Mouse (Mus musculus) limb, embryonic 15.5 days (tissue): ENCODE data around the gene Rimkla. TPM values are rescaled to one million over a fixed set of nuclear protein-coding genes. Genes with fewer than 3 reads are reported as not detected.
A peak's percentile ranks its signal among the peaks of the same experiment; 100 is the strongest.

Experiments
- ATAC-seq: fragments of 200-750 bp; cut with Nextera tagmentation; 2 replicates; pipeline ENCODE4 v1.8.0; 2017; ENCODE audit warnings: low read depth, moderate TSS enrichment; ENCODE audit not compliant: insufficient number of reproducible peaks, low FRiP score, low TSS enrichment
- H3K27ac ChIP-seq: fragments of 300-500 bp; sonication (generic); 2 replicates; pipeline ENCODE4 v1.5.1; 2015; ENCODE audit warnings: moderate library complexity, mild to moderate bottlenecking, inconsistent platforms
- H3K27me3 ChIP-seq: fragments of 300-500 bp; sonication (generic); 2 replicates; pipeline ENCODE4 v1.6.1; 2015; ENCODE audit warnings: inconsistent platforms
- H3K36me3 ChIP-seq: fragments of 300-500 bp; sonication (generic); 2 replicates; pipeline ENCODE4 v1.6.1; 2015; ENCODE audit warnings: inconsistent platforms
- H3K4me1 ChIP-seq: fragments of 300-500 bp; sonication (generic); 2 replicates; pipeline ENCODE4 v1.6.1; 2015; ENCODE audit warnings: inconsistent platforms
- H3K4me2 ChIP-seq: fragments of 300-500 bp; sonication (generic); 2 replicates; pipeline ENCODE4 v1.6.1; 2015; ENCODE audit warnings: mild to moderate bottlenecking, inconsistent platforms
- H3K4me3 ChIP-seq: fragments of 300-500 bp; sonication (generic); 2 replicates; pipeline ENCODE4 v1.5.1; 2015; ENCODE audit warnings: mild to moderate bottlenecking, inconsistent platforms
- H3K9ac ChIP-seq: fragments of 300-500 bp; sonication (generic); 2 replicates; pipeline ENCODE4 v1.6.1; 2015; ENCODE audit warnings: inconsistent platforms
- H3K9me3 ChIP-seq: fragments of 300-500 bp; sonication (generic); 2 replicates; pipeline ENCODE4 v1.6.1; 2016; ENCODE audit warnings: inconsistent platforms
- WGBS: fragments of 180-500 bp; shearing (Covaris S2); methylation state at CpG from one replicate; pipeline ENCODE4 v1.1.7; 2015; 5-methylcytosine and 5-hydroxymethylcytosine counted together
- polyA plus RNA-seq: library from polyadenylated mRNA; unstranded; fragments of >200 nt; fragmentation: Nextera tagmentation; extraction: Ambion mirVana; gene quantifications from 2 replicates; pipeline ENCODE4 v1.2.1, GENCODE M21; 2015

Rimkla gene
- polyA plus RNA-seq, 1 experiment from 2014 or later: 0.56 TPM

DNA sequence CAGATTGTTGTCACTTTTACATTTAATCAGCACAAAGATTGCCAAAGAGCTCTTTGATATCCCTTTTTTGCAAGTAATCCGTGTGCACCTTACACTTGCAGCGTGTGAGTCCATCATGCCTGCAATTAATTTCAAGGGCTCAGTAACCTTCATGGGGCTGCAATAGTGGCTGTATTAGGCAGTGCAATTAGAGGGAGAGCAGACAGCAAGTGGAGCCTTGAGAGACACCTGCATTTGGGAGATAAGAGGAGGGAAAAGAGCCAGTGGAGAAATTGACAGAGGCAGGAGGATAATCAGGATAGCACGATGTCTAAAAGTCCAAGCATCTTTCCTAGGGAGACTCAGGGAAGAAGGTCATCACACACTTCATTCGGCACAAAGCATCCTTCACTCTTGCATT lies 31.1 kb upstream of the Rimkla start:
- H3K9me3 ChIP-seq: no peaks in the 10 kb centered on the region
- no peak overlapping the region for H3K4me2 ChIP-seq
- no peak overlapping the region for H3K9ac ChIP-seq
- no peaks in the 10 kb centered on the region for H3K4me1 ChIP-seq
- no peaks in the 10 kb centered on the region for H3K36me3 ChIP-seq
- no peak overlapping the region for H3K27ac ChIP-seq
- ATAC-seq: no peak
- no peak overlapping the region for H3K4me3 ChIP-seq
- no peaks in the 10 kb centered on the region for H3K27me3 ChIP-seq
- 74% methylated on average over 4 of the region's 4 CpGs for WGBS

DNA sequence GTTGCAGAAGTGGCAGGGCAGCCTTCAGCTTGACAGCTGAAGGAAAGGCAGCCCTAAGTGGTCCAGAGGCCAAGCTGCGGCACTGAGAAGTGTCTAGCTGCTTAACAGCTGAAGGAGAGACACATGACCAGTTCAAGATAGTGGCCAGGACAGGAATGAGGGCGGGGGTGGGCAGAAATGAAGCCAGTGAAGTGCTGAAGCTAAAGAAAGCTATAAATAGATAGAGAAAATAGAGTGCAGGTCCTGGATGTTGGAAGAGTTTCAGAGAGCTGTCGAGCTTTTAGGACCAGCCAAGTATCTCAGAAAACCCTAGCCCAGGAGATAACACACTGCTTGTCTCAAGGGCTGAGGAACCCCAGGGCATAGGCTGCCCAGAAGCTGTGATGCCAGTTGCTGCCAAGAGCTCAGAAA lies 20.3 kb upstream of the Rimkla start:
- no peaks in the 10 kb centered on the region for H3K36me3 ChIP-seq
- no peaks in the 10 kb centered on the region for H3K4me1 ChIP-seq
- H3K9ac ChIP-seq: no peak overlapping the region
- H3K9me3 ChIP-seq: no peaks in the 10 kb centered on the region
- H3K4me3 ChIP-seq: no peak overlapping the region
- WGBS: 62% methylated on average over 3 of the region's 3 CpGs
- no peak overlapping the region for H3K4me2 ChIP-seq
- no peak for ATAC-seq
- no peaks in the 10 kb centered on the region for H3K27me3 ChIP-seq
- no peak overlapping the region for H3K27ac ChIP-seq

DNA sequence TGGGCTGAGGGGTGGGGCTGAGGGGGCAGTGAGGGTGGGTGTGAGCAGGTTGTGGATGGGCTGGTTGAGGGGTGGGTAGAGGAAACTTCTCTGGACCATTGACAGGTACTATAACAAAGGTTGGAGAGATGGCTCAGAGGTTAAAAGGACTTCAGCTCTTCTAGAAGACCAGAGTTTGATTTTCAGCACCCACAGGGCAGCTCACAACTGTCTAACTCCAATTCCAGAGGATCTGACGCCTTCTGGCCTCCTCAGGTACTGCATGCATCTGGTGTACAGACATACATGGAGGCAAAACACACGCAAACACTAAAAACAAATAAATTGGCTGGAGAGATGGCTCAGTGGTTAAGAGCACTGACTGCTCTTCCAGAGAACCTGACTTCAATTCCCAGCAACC lies 19.2 kb upstream of the Rimkla start:
- Histone ChIP-seq H3K4me3 (no peak overlapping the region), H3K4me1 (no peaks in the 10 kb centered on the region), H3K27ac (no peak overlapping the region), H3K4me2 (no peak overlapping the region), H3K27me3 (no peaks in the 10 kb centered on the region), H3K9ac (no peak overlapping the region), H3K36me3 (no peaks in the 10 kb centered on the region), H3K9me3 (no peaks in the 10 kb centered on the region)
- WGBS: 66% methylated on average over 2 of the region's 2 CpGs
- no peak for ATAC-seq

DNA sequence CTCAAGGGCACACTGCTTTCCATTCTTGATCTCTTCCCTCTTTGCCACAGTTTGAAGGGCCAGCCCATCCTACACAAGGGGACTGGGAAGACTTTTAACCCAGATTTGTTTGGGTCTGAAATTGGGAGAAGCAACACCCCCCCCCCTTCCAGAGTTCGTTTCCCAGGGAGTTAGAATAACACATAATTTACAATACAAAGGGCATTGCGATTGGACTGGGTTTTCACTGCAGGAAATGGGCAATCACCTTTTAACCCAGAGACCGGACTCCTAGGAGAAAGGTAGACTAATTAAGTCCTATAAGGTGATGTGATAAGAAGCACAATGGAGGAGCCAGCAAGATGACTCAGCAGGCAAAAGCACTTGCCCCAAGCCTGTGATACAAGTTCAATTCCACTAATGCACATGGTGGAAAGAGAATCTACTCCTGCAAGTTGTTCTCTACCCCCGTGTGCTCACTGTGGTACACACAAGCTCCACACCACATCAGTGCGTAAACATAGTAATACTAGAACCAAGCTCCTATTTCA lies 6.0 kb upstream of the Rimkla start:
- Histone ChIP-seq H3K27me3 (peaks cover 4% of the 10 kb centered on the region; the same call in 1 of the 2 replicates), H3K4me3 (no peak overlapping the region), H3K36me3 (no peaks in the 10 kb centered on the region), H3K9ac (no peak overlapping the region), H3K4me1 (no peaks in the 10 kb centered on the region), H3K27ac (no peak overlapping the region), H3K9me3 (no peaks in the 10 kb centered on the region), H3K4me2 (no peak overlapping the region)
- WGBS: 63% methylated on average over 5 of the region's 5 CpGs
- ATAC-seq: no peak

DNA sequence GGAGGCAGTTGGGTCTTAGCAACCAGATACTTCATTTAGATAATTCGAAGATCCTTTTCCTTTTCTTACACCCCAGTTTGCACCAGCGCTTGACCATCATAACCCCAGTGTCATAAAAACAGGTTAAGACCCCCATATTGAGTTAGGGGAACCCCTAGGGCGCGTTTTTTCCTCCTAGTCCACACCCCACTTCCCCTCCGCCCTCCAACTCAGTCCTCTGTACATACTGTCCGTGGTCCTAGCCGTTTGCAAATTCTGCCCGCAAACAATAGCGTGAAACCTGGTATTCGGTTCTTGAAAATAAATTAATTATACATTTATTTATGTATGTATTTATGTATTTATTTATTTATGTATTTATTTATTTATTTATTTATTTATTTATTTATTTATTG lies 502 bp upstream of the Rimkla start:
- WGBS: 37% methylated on average over 10 of the region's 10 CpGs
- ATAC-seq: no peak
- Histone ChIP-seq H3K36me3 (no peaks in the 10 kb centered on the region), H3K4me2 (peak overlapping the region; percentile 95), H3K27me3 (peaks cover 26% of the 10 kb centered on the region), H3K4me3 (peak overlapping the region; percentile 58), H3K27ac (no peak overlapping the region), H3K9ac (no peak overlapping the region), H3K9me3 (no peaks in the 10 kb centered on the region), H3K4me1 (peaks cover 9% of the 10 kb centered on the region)

DNA sequence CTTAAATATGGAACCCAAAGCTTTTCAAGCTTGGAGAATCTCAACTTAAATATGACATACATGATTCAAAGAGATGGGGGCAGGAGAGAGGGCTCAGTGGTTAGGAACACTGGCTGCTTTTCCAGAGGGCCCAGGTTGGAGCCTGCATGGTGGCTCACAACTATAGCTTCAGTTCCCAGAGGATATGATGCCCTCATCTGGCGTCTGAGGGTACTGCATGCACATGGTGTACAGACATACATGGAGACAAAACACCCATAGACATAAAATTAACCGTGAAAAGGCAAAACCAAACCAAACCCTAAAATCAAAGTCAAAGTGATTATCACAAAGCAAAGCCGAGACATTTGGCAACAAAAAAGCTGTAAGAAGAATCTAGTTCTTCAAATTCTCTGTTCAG lies 1.6 kb downstream of the Rimkla start:
- Histone ChIP-seq H3K4me3 (no peak overlapping the region), H3K9me3 (no peaks in the 10 kb centered on the region), H3K4me2 (no peak overlapping the region), H3K4me1 (peaks cover 9% of the 10 kb centered on the region), H3K36me3 (no peaks in the 10 kb centered on the region), H3K9ac (no peak overlapping the region), H3K27ac (no peak overlapping the region), H3K27me3 (peaks cover 26% of the 10 kb centered on the region)
- no peak for ATAC-seq
- 76% methylated on average over 3 of the region's 3 CpGs for WGBS

DNA sequence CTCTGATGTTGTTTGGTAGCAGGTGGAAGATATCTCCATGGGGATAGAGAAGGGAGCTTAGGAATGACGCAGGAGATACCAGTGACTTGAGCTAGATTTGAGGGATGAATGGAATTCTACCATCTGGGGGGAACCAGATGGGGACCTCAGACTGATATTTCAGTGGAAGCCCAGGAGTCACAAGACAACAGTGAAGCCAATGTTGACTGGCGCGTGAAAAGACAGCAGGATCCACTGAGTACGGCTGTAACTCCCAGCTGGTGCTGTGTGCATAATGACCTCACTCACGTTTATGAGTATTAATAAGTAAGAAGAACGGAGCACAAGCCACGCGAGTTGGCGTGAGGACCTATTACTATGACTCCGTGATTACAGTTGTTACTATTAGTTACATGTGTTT lies 2.8 kb downstream of the Rimkla start:
- no peak overlapping the region for H3K9ac ChIP-seq
- H3K9me3 ChIP-seq: no peaks in the 10 kb centered on the region
- no peaks in the 10 kb centered on the region for H3K36me3 ChIP-seq
- H3K4me1 ChIP-seq: peaks cover 9% of the 10 kb centered on the region
- H3K4me2 ChIP-seq: no peak overlapping the region
- peaks cover 26% of the 10 kb centered on the region for H3K27me3 ChIP-seq
- 83% methylated on average over 10 of the region's 10 CpGs for WGBS
- ATAC-seq: no peak
- no peak overlapping the region for H3K27ac ChIP-seq
- no peak overlapping the region for H3K4me3 ChIP-seq

DNA sequence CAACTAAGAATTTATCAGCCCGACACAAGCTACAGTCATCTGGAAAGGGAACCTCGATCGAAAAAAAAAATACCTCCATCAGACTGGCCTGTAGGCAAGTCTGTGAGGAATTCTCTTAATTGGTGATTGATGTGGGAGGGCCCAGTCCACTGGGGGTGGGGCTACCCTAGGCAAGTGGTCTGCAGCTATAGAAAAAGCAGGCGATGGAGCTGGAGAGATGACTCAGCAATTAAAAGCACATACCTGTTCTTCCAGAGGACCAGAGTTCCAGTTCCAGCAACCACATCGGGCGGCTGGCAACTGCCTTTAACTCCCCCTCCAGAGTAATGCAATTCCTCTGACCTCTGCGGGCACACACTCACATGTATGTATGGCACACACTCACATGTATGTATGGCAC lies 7.5 kb downstream of the Rimkla start:
- Histone ChIP-seq H3K9ac (no peak overlapping the region), H3K27ac (no peak overlapping the region), H3K27me3 (no peaks in the 10 kb centered on the region), H3K4me3 (no peak overlapping the region), H3K4me1 (no peaks in the 10 kb centered on the region), H3K9me3 (no peaks in the 10 kb centered on the region), H3K4me2 (no peak overlapping the region), H3K36me3 (no peaks in the 10 kb centered on the region)
- no peak for ATAC-seq
- WGBS: 66% methylated on average over 7 of the region's 7 CpGs

DNA sequence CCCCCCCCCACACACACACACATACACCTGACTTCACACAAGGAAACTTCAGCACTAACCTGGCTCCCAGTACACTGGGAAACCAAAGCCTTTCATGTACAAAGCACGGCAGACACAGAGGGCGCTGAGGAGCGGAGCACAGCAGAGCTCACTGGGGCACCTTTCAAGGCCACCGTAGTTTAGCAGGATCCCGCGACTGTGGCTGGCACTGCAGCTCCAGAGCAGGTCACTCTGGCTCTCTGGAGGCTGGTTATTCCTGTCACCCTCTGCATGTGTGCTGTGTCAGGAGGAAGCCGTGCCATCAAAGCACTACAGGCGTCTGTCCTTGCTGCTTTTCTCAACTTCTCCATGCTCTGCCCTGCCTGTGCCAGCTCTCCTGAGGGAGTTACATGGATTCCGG lies 9.4 kb downstream of the Rimkla start:
- no peaks in the 10 kb centered on the region for H3K27me3 ChIP-seq
- H3K4me1 ChIP-seq: no peaks in the 10 kb centered on the region
- no peak overlapping the region for H3K4me3 ChIP-seq
- no peak overlapping the region for H3K27ac ChIP-seq
- ATAC-seq: no peak
- H3K36me3 ChIP-seq: no peaks in the 10 kb centered on the region
- no peak overlapping the region for H3K4me2 ChIP-seq
- H3K9ac ChIP-seq: no peak overlapping the region
- WGBS: 58% methylated on average over 9 of the region's 9 CpGs
- no peaks in the 10 kb centered on the region for H3K9me3 ChIP-seq

DNA sequence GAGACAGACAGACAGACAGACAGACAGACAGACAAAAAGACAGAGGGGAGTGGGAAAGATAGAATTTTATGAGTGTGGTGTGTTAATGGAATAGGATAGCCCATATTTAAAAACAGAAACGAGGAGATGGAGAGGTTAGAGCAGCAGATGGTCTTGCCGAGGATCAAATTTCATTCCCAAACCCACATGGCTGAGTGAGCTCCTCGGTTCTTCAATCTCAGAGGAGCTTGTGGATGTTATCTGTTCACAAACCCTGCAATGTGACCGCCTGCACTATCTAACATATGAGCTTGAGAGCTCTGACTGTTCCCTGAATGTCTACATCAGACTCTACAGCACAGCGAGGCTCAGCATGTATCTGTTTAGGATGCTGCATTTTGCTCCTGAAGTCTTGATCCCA lies 19.3 kb downstream of the Rimkla start:
- Histone ChIP-seq H3K27ac (no peak overlapping the region), H3K36me3 (no peaks in the 10 kb centered on the region), H3K4me2 (no peak overlapping the region), H3K9me3 (no peaks in the 10 kb centered on the region), H3K4me1 (0 out of 2 replicates have a peak, but pooled peaks cover 2% of the 10 kb centered on the region), H3K27me3 (no peaks in the 10 kb centered on the region), H3K4me3 (no peak overlapping the region), H3K9ac (no peak overlapping the region)
- ATAC-seq: no peak
- WGBS: 30% methylated on average over 5 of the region's 5 CpGs

DNA sequence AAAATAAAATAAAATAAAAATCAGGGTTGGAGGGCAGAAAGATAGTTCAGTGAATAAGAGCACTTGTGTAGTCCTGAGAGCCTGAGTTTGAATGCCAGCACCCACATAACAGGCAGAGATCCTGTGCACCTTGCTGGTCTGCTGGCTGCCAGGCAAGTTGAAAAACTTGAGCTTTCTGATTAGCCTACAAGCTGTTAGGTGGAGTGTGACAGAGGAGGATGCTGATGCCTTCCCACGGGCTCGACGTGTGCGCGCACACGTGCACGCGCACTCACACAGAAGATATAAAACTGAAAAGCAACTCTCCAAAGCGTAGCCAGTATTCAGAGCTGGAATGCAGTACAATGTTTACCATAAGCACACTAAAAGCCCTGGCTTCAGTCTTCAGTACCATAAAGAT lies 19.9 kb downstream of the Rimkla start:
- H3K4me2 ChIP-seq: no peak overlapping the region
- no peaks in the 10 kb centered on the region for H3K27me3 ChIP-seq
- 0 out of 2 replicates have a peak, but pooled peaks cover 2% of the 10 kb centered on the region for H3K4me1 ChIP-seq
- no peak for ATAC-seq
- no peak overlapping the region for H3K9ac ChIP-seq
- H3K4me3 ChIP-seq: no peak overlapping the region
- 76% methylated on average over 9 of the region's 9 CpGs for WGBS
- H3K9me3 ChIP-seq: no peaks in the 10 kb centered on the region
- H3K27ac ChIP-seq: no peak overlapping the region
- no peaks in the 10 kb centered on the region for H3K36me3 ChIP-seq

DNA sequence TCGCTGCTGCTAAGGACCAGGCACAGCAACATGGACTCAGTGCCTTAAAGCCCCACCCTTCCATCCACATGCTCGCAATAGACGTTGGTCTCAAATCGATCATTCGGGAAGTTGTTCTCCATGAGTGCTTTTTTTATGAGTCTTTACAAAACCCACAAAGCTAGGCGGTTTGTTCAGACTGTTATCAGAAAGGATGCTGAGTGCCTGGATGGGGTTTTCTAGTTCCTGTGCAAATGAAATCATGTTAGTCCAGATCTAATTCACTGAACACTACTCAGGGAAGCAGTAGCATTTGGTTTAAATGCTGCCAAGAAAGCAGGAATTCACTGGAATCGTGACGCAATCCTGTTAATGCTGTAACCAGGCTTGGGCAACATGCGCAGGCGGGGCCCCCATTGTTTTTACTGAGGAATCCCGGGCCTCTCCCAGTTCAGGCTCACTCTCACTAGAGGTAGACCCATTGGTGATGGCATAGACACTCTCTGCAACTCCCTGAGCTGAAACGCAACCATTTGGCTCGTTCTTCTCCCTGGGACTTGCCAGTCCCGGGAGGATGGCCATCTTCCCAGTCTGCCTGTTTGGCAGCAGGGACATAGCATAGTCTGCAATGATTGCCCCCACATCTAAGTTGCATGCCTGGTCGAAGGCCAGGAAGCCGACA lies 24.6 kb downstream of the Rimkla start:
- no peaks in the 10 kb centered on the region for H3K9me3 ChIP-seq
- H3K27ac ChIP-seq: no peak overlapping the region
- H3K4me1 ChIP-seq: peaks cover 15% of the 10 kb centered on the region
- H3K27me3 ChIP-seq: no peaks in the 10 kb centered on the region
- no peak overlapping the region for H3K9ac ChIP-seq
- no peak overlapping the region for H3K4me2 ChIP-seq
- no peaks in the 10 kb centered on the region for H3K36me3 ChIP-seq
- no peak for ATAC-seq
- H3K4me3 ChIP-seq: no peak overlapping the region
- WGBS: 74% methylated on average over 16 of the region's 16 CpGs

DNA sequence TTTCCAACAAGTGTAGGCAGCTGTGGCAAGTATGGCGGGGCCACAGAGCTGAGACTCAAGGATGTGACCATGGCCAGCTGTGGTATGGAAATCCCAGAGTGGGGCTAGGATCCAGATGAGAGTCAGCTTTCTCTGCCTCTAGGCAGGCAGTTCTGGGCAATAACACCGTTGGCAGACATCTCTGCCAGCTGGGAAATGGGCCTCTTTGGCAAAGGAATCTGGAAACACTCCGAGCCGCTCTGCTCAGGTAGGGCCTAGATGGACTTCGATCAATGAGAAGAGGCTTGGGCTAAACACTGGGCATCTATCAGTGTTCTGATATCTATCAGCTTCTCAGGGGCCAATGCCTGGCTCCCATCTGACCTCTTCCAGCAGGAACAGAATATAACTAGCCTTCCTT lies 26.6 kb downstream of the Rimkla start:
- Histone ChIP-seq H3K4me2 (no peak overlapping the region), H3K9me3 (no peaks in the 10 kb centered on the region), H3K4me1 (peaks cover 31% of the 10 kb centered on the region), H3K9ac (no peak overlapping the region), H3K27ac (no peak overlapping the region), H3K36me3 (no peaks in the 10 kb centered on the region), H3K27me3 (no peaks in the 10 kb centered on the region), H3K4me3 (no peak overlapping the region)
- ATAC-seq: no peak
- 79% methylated on average over 5 of the region's 5 CpGs for WGBS
